Mouse (Mus musculus) right cerebral cortex, adult 2 months (tissue): ENCODE data around the gene Mpp3.

Source experiments
- DNase-seq, 2 experiments: peaks; one replicate each; pipeline ENCODE4 v3.0.0; 2021 to 2022; ENCODE audit warnings: low spot score in 2 of 2

Mpp3 gene

GRCm38 (mm10) chr11:102039487-102040137, 11.4 kb upstream of the Mpp3 start:
- DNase-seq: no peak

- DNase-seq: no peak
These were observed 9.5 kb upstream of the Mpp3 start for GRCm38 (mm10) chr11:102037789-102038188.

GRCm38 (mm10) chr11:102036336-102036735, 8.1 kb upstream of the Mpp3 start:
- no peak for DNase-seq

- DNase-seq: no peak
These were observed 7.2 kb upstream of the Mpp3 start for GRCm38 (mm10) chr11:102035456-102035960.

- no peak for DNase-seq
These were observed 6.6 kb upstream of the Mpp3 start for GRCm38 (mm10) chr11:102034887-102035286.

- DNase-seq: no peak
These were observed 4.9 kb upstream of the Mpp3 start for GRCm38 (mm10) chr11:102033055-102033591.

GRCm38 (mm10) chr11:102031149-102031548, 2.9 kb upstream of the Mpp3 start:
- peak; percentile 53 to 56 for DNase-seq

DNA sequence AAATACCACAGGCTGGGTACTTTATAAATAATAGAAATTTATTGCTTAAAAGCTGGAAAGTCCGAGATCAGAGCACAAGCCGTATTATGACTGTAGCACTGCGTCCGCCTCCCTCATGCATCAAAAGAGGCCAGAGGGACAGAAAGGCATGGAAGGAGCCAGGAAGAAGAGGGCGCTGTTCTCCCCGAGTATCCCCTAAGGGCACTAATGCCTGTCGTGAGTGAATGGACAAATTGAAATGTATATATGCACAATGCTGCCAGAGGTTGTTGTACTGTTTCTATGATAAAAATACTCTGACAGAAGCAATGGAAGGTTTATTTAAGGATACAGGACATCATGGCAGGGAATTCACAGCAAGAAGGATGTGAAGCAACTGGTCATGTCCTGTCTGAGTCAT, 1.7 kb upstream of the Mpp3 start:
- DNase-seq: no peak

GRCm38 (mm10) chr11:102029304-102029703, 1.0 kb upstream of the Mpp3 start:
- DNase-seq: no peak

DNA sequence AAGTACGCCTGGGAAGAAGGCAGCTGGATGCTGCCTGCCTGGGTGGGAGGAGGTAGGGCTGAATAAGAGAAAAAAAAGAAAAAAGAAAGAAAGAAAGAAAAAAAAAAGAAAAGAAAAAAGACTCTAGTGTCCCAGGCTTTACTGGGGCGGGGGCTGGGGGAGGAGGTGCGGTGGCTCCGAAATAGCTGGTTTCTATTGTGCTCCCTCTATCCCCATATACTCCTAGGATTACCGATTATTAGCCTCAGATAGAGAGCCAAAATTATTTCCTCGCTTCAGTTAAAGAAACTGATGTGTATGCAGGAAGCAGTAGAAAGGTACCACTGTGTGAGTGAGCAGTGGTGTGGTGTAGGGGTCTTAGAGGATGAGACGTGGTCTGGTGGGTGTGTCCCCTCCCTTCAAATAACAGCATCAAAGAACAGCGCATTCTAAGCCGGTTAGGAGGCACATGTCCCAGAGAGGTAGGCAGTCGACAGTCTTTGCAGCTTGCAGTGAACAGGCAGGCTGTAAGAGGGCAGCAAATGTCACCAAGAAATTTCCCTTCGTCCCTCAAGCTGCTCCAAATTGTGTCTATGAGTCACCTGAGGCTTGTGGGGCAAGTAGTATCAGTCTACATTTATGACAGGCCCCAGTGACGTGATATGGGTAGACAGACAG, 772 bp downstream of the Mpp3 start:
- DNase-seq: no peak

- peak; percentile 56 to 60 for DNase-seq
These were observed 1.4 kb downstream of the Mpp3 start for GRCm38 (mm10) chr11:102026694-102027360.

GRCm38 (mm10) chr11:102025991-102026660, 2.1 kb downstream of the Mpp3 start:
- peak in 1 of 2 experiments; percentile 42 for DNase-seq

DNA sequence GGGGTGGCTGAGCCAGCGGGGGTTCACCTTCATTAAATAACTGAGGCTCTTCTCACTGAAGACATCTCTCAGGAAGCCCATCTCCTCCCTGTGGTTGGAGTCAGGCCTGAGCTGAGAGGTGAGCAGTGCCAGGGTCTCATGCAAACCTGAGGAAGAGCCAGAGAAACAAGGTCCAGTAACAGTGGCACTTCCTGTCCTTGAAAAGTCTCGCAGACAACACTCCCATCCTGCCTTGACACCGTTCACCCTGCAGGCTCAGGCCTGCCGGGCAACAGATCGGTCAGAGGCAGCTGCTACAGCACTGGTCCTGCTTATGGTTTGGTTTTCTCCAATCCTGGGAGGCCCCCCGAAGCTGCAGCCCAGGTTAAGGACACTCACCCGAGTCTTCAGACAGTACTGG, 2.9 kb downstream of the Mpp3 start:
- no peak for DNase-seq

DNA sequence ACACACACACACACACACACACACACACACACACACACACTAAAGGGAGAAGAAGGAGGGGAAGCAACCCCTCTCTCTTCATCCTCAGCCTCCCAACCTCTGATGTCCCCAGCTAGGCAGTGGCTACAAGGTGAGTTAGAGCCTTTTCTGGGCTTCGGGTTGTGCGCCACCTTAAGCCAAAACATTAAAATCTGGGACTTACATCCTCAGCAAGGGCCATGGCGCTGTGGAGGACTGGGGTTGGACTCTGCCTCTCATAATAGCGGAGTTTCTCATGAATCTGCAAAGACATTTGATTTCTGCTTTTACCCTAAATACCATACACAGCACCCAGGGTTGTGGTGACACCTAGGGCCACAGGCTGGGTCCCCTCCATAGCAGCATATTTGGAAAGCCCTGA, 3.4 kb downstream of the Mpp3 start:
- DNase-seq: no peak

DNA sequence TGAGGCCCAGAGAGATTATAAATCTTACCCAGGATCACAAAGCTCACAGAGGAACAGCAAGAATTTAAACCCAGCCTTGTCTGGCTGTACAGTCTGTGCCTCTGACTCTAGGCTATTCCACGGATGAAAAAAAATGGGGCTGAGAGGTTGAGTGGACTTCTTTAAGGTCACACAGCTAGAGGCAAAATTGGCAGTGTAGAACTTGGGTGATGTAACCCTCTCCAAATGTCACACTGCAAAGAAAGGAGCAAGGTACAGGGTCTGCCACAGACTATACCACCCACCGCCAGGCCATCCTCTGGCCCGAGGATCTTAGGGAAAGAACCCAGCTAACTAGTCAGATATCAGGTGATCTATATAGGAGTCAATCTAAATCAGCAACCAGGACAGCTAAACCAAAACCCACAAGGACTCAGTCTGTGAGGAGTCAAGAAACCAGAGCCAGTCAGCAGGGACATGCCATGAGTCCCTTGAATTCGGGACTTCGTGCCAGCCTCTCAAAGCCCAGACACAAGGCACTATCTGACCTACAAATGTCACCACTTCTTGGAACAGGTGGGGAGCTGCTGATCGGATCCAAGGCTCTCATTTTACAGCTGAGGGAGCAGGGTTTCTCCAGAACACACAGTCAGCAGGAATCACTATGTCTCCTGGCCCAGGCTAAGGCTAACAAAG, 4.0 kb downstream of the Mpp3 start:
- no peak for DNase-seq

- peak; percentile 60 to 64 for DNase-seq
These were observed 4.9 kb downstream of the Mpp3 start for GRCm38 (mm10) chr11:102023406-102023805.

DNA sequence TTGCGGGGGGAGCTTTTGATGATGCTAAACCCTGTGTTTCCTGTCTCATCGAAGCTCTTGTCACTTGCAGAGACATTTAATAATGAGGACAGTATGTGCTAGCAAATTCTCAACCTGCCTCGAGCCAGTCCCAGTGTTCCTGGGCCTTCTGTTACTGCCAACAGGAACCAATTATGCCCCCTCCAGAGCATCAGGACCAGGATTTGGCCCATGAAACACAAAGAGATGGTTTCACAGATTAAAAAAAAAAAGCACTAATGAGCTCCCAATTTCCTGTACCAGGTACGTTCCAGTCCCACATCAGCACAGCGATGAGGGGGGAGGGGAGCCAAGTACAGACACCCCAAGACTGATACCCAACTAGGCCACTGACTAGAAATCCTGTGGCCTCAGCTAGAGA, 7.1 kb downstream of the Mpp3 start:
- DNase-seq: no peak

- DNase-seq: no peak
These were observed 8.5 kb downstream of the Mpp3 start for GRCm38 (mm10) chr11:102019736-102020135.

- DNase-seq: no peak
These were observed 12.1 kb downstream of the Mpp3 start for GRCm38 (mm10) chr11:102016136-102016535.

GRCm38 (mm10) chr11:102015472-102015871, 12.8 kb downstream of the Mpp3 start:
- DNase-seq: no peak

- no peak for DNase-seq
These were observed 15.1 kb downstream of the Mpp3 start for GRCm38 (mm10) chr11:102013201-102013600.
